Mouse (Mus musculus) stomach, embryonic 14.5 days (tissue): ENCODE results near the gene Gm5129. TPM values are rescaled to one million over a fixed set of nuclear protein-coding genes. Genes with fewer than 3 reads are reported as not detected.
A peak's percentile ranks its signal among the peaks of the same experiment; 100 is the strongest.
"Not testable (repeated sequence)": the region's sequence is repeated elsewhere in the genome, so short reads cannot be mapped to it uniquely, and the experiment has no call there.

Experiments
- ATAC-seq: fragments of 200-750 bp; cut with Nextera tagmentation; 2 replicates; pipeline ENCODE4 v1.8.0; 2017; ENCODE audit warnings: low read depth, moderate TSS enrichment; ENCODE audit not compliant: insufficient number of reproducible peaks, insufficient read depth, low FRiP score
- H3K27ac ChIP-seq: fragments of 300-500 bp; sonication (generic); 2 replicates; pipeline ENCODE4 v1.5.1; 2014; ENCODE audit warnings: mild to moderate bottlenecking, low read length, moderate library complexity, mixed read lengths
- H3K27me3 ChIP-seq: fragments of 300-500 bp; sonication (generic); 2 replicates; pipeline ENCODE4 v1.6.1; 2014; ENCODE audit warnings: low read length, control low read depth, mixed read lengths; ENCODE audit not compliant: control insufficient read depth, insufficient read depth
- H3K36me3 ChIP-seq: fragments of 300-500 bp; sonication (generic); 2 replicates; pipeline ENCODE4 v1.6.1; 2014; ENCODE audit warnings: mild to moderate bottlenecking, control low read depth, low read length, moderate library complexity, mixed read lengths; ENCODE audit not compliant: control insufficient read depth, insufficient read depth
- H3K4me1 ChIP-seq: fragments of 300-500 bp; sonication (generic); 2 replicates; pipeline ENCODE4 v1.6.1; 2014; ENCODE audit warnings: low read length, control low read depth, mixed read lengths; ENCODE audit not compliant: control insufficient read depth, insufficient read depth
- H3K4me2 ChIP-seq: fragments of 300-500 bp; sonication (generic); replicated peaks from 2 replicates; pipeline ENCODE4 v1.6.1; 2014; ENCODE audit warnings: low read depth, low read length, control low read depth
- H3K4me3 ChIP-seq: fragments of 300-500 bp; sonication (generic); 2 replicates; pipeline ENCODE4 v1.5.1; 2014; ENCODE audit warnings: low read depth, low read length, control low read depth
- H3K9ac ChIP-seq: fragments of 300-500 bp; sonication (generic); replicated peaks from 2 replicates; pipeline ENCODE4 v1.6.1; 2014; ENCODE audit warnings: low read depth, mild to moderate bottlenecking, control low read depth, low read length, moderate library complexity, mixed read lengths
- H3K9me3 ChIP-seq: fragments of 300-500 bp; sonication (generic); 2 replicates; pipeline ENCODE4 v1.6.1; 2016; ENCODE audit warnings: low read depth, low read length, control low read depth; ENCODE audit not compliant: control insufficient read depth
- WGBS: fragments of 180-500 bp; shearing (Covaris S2); extraction: QIAGEN DNeasy Blood & Tissue Kit; methylation state at CpG from one replicate; pipeline ENCODE4 v1.1.7; 2014; 5-methylcytosine and 5-hydroxymethylcytosine counted together
- polyA plus RNA-seq: library from polyadenylated mRNA; unstranded; fragments of >200 nt; fragmentation: Nextera tagmentation; extraction: Ambion mirVana; gene quantifications from 2 replicates; pipeline ENCODE4 v1.2.1, GENCODE M21; 2014

The Gm5129 gene
- not detected in 2 replicates for polyA plus RNA-seq

- under 1% methylated on average over 40 of the region's 46 CpGs for WGBS
- Histone ChIP-seq H3K9me3 (no peaks in the 10 kb centered on the region), H3K9ac (peak within 1 kb of the TSS; percentile 94), H3K4me3 (peak within 1 kb of the TSS; percentile 94), H3K27ac (peak within 1 kb of the TSS; percentile 98), H3K4me1 (peaks cover 9% of the 10 kb centered on the region; the same call in 1 of the 2 replicates), H3K27me3 (no peaks in the 10 kb centered on the region), H3K36me3 (no peaks in the 10 kb centered on the region), H3K4me2 (peak within 1 kb of the TSS; percentile 72)
- ATAC-seq = peak; percentile 94
Observed at GRCm38 (mm10) chr5:29735557-29736061, at the start of gene Gm5129, which contains the start of gene Dnajb6. Gm5129 (minus strand) TSS chr5:29735936. Dnajb6 (plus strand) TSS chr5:29735688.

- ATAC-seq, H3K4me2 ChIP-seq, H3K9me3 ChIP-seq, H3K4me1 ChIP-seq, H3K9ac ChIP-seq, H3K27ac ChIP-seq, H3K27me3 ChIP-seq, H3K4me3 ChIP-seq: not testable (repeated sequence)
- 90% methylated on average over 9 of the region's 13 CpGs for WGBS
- H3K36me3 ChIP-seq = peaks cover 12% of the 10 kb centered on the region; the same call in 1 of the 2 replicates
Observed at GRCm38 (mm10) chr5:29784906-29785305, 49.2 kb upstream of the Gm5129 start.

GRCm38 (mm10) chr5:29782261-29782660 is 46.5 kb upstream of the Gm5129 start:
- no peaks in the 10 kb centered on the region for H3K4me1 ChIP-seq
- no peak for ATAC-seq
- H3K9me3 ChIP-seq = no peaks in the 10 kb centered on the region
- H3K4me2 ChIP-seq = no peak overlapping the region
- H3K4me3 ChIP-seq = no peak overlapping the region
- H3K27me3 ChIP-seq = no peaks in the 10 kb centered on the region
- 92% methylated on average over 3 of the region's 3 CpGs for WGBS
- H3K27ac ChIP-seq = no peak overlapping the region
- H3K36me3 ChIP-seq = peaks cover 19% of the 10 kb centered on the region
- H3K9ac ChIP-seq = no peak overlapping the region

GRCm38 (mm10) chr5:29779733-29780132 is 44.0 kb upstream of the Gm5129 start:
- peaks cover 19% of the 10 kb centered on the region for H3K36me3 ChIP-seq
- H3K9me3 ChIP-seq, ATAC-seq: not testable (repeated sequence)

GRCm38 (mm10) chr5:29778029-29778428 is 42.3 kb upstream of the Gm5129 start:
- H3K9ac ChIP-seq = no peak overlapping the region
- 94% methylated on average over 6 of the region's 6 CpGs for WGBS
- peaks cover 20% of the 10 kb centered on the region for H3K36me3 ChIP-seq
- ATAC-seq = no peak
- 0 out of 2 replicates have a peak, but pooled peaks cover 2% of the 10 kb centered on the region for H3K4me1 ChIP-seq
- no peak overlapping the region for H3K27ac ChIP-seq
- H3K9me3 ChIP-seq = no peaks in the 10 kb centered on the region
- no peaks in the 10 kb centered on the region for H3K27me3 ChIP-seq
- H3K4me2 ChIP-seq = no peak overlapping the region
- H3K4me3 ChIP-seq = no peak overlapping the region

More at GRCm38 (mm10) chr5:29779733-29780132, 44.0 kb upstream of the Gm5129 start:
- not testable (repeated sequence) for H3K4me2 ChIP-seq, H3K4me3 ChIP-seq, H3K27me3 ChIP-seq, H3K9ac ChIP-seq, H3K27ac ChIP-seq, H3K4me1 ChIP-seq
- 90% methylated on average over 8 of the region's 9 CpGs for WGBS

- Histone ChIP-seq H3K4me1 (0 out of 2 replicates have a peak, but pooled peaks cover 2% of the 10 kb centered on the region), H3K36me3 (peaks cover 13% of the 10 kb centered on the region), H3K27me3 (no peaks in the 10 kb centered on the region), H3K9me3 (no peaks in the 10 kb centered on the region), H3K4me3 (no peak overlapping the region), H3K27ac (no peak overlapping the region), H3K4me2 (no peak overlapping the region), H3K9ac (no peak overlapping the region)
- no peak for ATAC-seq
- 60% methylated on average over 5 of the region's 5 CpGs for WGBS
Observed at GRCm38 (mm10) chr5:29775437-29775836, 39.7 kb upstream of the Gm5129 start.

GRCm38 (mm10) chr5:29773460-29774150 is 37.9 kb upstream of the Gm5129 start:
- no peak overlapping the region for H3K27ac ChIP-seq
- ATAC-seq = no peak
- 0 out of 2 replicates have a peak, but pooled peaks cover 2% of the 10 kb centered on the region for H3K4me1 ChIP-seq
- no peak overlapping the region for H3K4me3 ChIP-seq
- WGBS = 93% methylated on average over 13 of the region's 13 CpGs
- H3K36me3 ChIP-seq = peaks cover 16% of the 10 kb centered on the region; the same call in 1 of the 2 replicates
- no peak overlapping the region for H3K9ac ChIP-seq
- no peaks in the 10 kb centered on the region for H3K27me3 ChIP-seq
- H3K4me2 ChIP-seq = no peak overlapping the region
- H3K9me3 ChIP-seq = no peaks in the 10 kb centered on the region

- Histone ChIP-seq H3K27ac (no peak overlapping the region), H3K4me1 (0 out of 2 replicates have a peak, but pooled peaks cover 2% of the 10 kb centered on the region), H3K4me2 (no peak overlapping the region), H3K9me3 (no peaks in the 10 kb centered on the region), H3K4me3 (no peak overlapping the region), H3K9ac (no peak overlapping the region), H3K27me3 (no peaks in the 10 kb centered on the region), H3K36me3 (peaks cover 14% of the 10 kb centered on the region; the same call in 1 of the 2 replicates)
- 69% methylated on average over 4 of the region's 4 CpGs for WGBS
- ATAC-seq = no peak
Observed at GRCm38 (mm10) chr5:29772651-29773330, 37.1 kb upstream of the Gm5129 start.
